In genomic region chr2:58495271-58495670, GRCm38 (mm10) we compare ENCODE assay signal across 22 mouse cellular contexts. TPM values are rescaled to one million over a fixed set of nuclear protein-coding genes. Genes with fewer than 3 reads are reported as not detected.
"Had no signal": no experiment of that assay in that cellular context is flagged by ENCODE, and none has a peak within 500 bp of the region (broad histone marks: within the 10 kb centered on the region; RNA-seq: fewer than 3 reads in every experiment).

No protein-coding gene starts in this region.

- H3K27me3 ChIP-seq: liver, embryonic 15.5 days; midbrain, embryonic 13.5 days had no signal

- H3K4me2 ChIP-seq: liver, embryonic 11.5 days; liver, embryonic 15.5 days; midbrain, embryonic 13.5 days had no signal

- H3K4me1 ChIP-seq: limb, embryonic 10.5 days; liver, embryonic 15.5 days; midbrain, embryonic 13.5 days had no signal

- H3K9me3 ChIP-seq: limb, embryonic 10.5 days; liver, embryonic 15.5 days; midbrain, embryonic 13.5 days had no signal

- H3K27ac ChIP-seq: left cerebral cortex, adult 2 months; limb, embryonic 10.5 days; liver, embryonic 15.5 days; midbrain, embryonic 13.5 days; stomach, postnatal 0 days had no signal

- H3K9ac ChIP-seq: liver, embryonic 15.5 days; midbrain, embryonic 13.5 days had no signal

- H3K4me3 ChIP-seq: left cerebral cortex, adult 2 months; limb, embryonic 10.5 days; liver, embryonic 15.5 days; midbrain, embryonic 13.5 days had no signal

- H3K36me3 ChIP-seq: liver, embryonic 15.5 days; midbrain, embryonic 13.5 days had no signal

- DNase-seq: kidney, postnatal 14 days; lung, adult 2 months; lung, postnatal 36 days; right cerebral cortex, adult 18-20 months; right cerebral cortex, postnatal 25 days; thymus, adult 2 months; thymus, postnatal 25 days had no signal

- ATAC-seq: lung, postnatal 0 days; midbrain, embryonic 13.5 days had no signal

RNA-seq across cellular contexts. Expression of gene Gm17409, which starts 25.4 kb away (rescaled TPM):
- total RNA-seq: layer of hippocampus, adult 8-10 months; layer of hippocampus, postnatal 25 days; left cerebral cortex, adult 2 months; left cerebral cortex, postnatal 14 days; megakaryocyte progenitor cell, adult 5-6 weeks; midbrain, postnatal 0 days had no signal
- polyA plus RNA-seq: large intestine, adult 2 months; limb, embryonic 10.5 days; limb, embryonic 14.5 days; liver, embryonic 11.5 days; liver, embryonic 15.5 days; lung, adult 2 months; lung, postnatal 0 days; midbrain, embryonic 13.5 days; midbrain, postnatal 0 days; stomach, postnatal 0 days; thymus, adult 2 months; urinary bladder, adult 2 months had no signal
